Mouse (Mus musculus) liver, embryonic 16.5 days (tissue): Measurements from ENCODE around the gene Slc18b1. TPM values are rescaled to one million over a fixed set of nuclear protein-coding genes. Genes with fewer than 3 reads are reported as not detected.
"Not testable (repeated sequence)": the region's sequence is repeated elsewhere in the genome, so short reads cannot be mapped to it uniquely, and the experiment has no call there.

Experiments
- ATAC-seq: fragments of 200-750 bp; cut with Nextera tagmentation; 2 replicates; pipeline ENCODE4 v1.8.0; 2017; ENCODE audit warnings: low read depth, mild to moderate bottlenecking, moderate number of reproducible peaks, moderate library complexity
- H3K27ac ChIP-seq: fragments of 300-500 bp; sonication (generic); 2 replicates; pipeline ENCODE4 v1.5.1; 2014; ENCODE audit warnings: mild to moderate bottlenecking, low read length
- H3K27me3 ChIP-seq: fragments of 300-500 bp; sonication (generic); 2 replicates; pipeline ENCODE4 v1.6.1; 2014; ENCODE audit warnings: low read depth, low read length, mixed read lengths; ENCODE audit not compliant: control insufficient read depth, insufficient read depth
- H3K36me3 ChIP-seq: fragments of 300-500 bp; sonication (generic); 2 replicates; pipeline ENCODE4 v1.6.1; 2014; ENCODE audit warnings: mild to moderate bottlenecking; ENCODE audit not compliant: control insufficient read depth, insufficient read depth
- H3K4me1 ChIP-seq: fragments of 300-500 bp; sonication (generic); 2 replicates; pipeline ENCODE4 v1.6.1; 2014; ENCODE audit warnings: low read depth, low read length, mixed read lengths; ENCODE audit not compliant: control insufficient read depth
- H3K4me2 ChIP-seq: fragments of 300-500 bp; sonication (generic); 2 replicates; pipeline ENCODE4 v1.6.1; 2014; ENCODE audit warnings: low read depth, low read length, mixed read lengths
- H3K4me3 ChIP-seq: fragments of 300-500 bp; sonication (generic); 2 replicates; pipeline ENCODE4 v1.5.1; 2014; ENCODE audit warnings: low read depth, mild to moderate bottlenecking, low read length
- H3K9ac ChIP-seq: fragments of 300-500 bp; sonication (generic); 2 replicates; pipeline ENCODE4 v1.6.1; 2014; ENCODE audit warnings: low read depth, low read length
- H3K9me3 ChIP-seq: fragments of 300-500 bp; sonication (generic); replicated peaks from 2 replicates; pipeline ENCODE4 v1.6.1; 2016; ENCODE audit warnings: low read length; ENCODE audit not compliant: control insufficient read depth
- WGBS: fragments of 180-500 bp; shearing (Covaris S2); extraction: QIAGEN DNeasy Blood & Tissue Kit; methylation state at CpG from one replicate; pipeline ENCODE4 v1.1.7; 2014; ENCODE audit not compliant: insufficient replicate concordance; 5-methylcytosine and 5-hydroxymethylcytosine counted together
- polyA plus RNA-seq: library from polyadenylated mRNA; unstranded; fragments of >200 nt; fragmentation: Nextera tagmentation; extraction: Ambion mirVana; gene quantifications from 2 replicates; pipeline ENCODE4 v1.2.1, GENCODE M21; 2015

The Slc18b1 gene
- polyA plus RNA-seq, 1 experiment from 2014 or later = 1.9 TPM

DNA sequence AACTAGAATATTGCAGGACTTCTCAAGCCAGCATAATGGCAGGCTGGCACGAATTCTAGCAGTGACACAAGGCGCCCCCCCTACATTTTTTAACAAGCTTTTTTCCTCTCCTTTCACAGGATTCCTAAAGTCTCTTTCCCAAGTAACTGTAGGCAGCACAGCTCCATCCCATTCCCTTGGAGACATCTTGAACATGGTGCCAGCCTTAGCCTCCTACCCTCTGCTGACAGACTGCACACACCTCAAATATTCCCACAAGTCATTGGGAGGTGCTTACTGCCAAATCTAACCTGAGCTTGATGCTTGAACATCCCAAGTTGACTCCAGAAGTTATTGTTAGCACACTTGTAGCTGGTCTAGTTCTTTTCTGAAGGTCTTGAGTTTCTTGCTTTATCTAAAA is 12.7 kb upstream of the Slc18b1 start:
- Histone ChIP-seq H3K27ac (no peak overlapping the region), H3K36me3 (peaks cover 17% of the 10 kb centered on the region), H3K9ac (no peak overlapping the region)

DNA sequence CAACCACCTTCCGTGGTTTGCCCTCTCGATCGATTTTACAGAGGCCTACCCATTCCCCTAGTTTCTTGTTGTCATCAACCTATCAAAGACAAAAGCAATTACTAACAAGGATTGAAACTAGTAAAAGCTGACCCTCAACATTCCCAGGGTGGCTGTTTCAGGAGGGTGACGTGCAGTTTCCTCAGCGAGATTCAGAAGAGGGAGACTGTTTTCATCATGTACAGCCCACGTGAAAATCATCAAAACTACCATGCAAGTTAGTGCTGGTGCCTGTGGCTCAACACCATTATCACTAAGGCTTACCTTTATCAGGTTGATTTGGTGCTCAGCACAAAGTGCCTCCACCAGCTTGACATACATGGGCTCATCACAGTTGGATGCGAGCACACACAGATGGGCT is 11.2 kb upstream of the Slc18b1 start:
- H3K27ac ChIP-seq = peak overlapping the region; percentile 74
- peaks cover 34% of the 10 kb centered on the region for H3K4me1 ChIP-seq
- H3K9ac ChIP-seq = peak overlapping the region; percentile 81
- H3K4me3 ChIP-seq = peak overlapping the region; percentile 87
- WGBS = 12% methylated on average over 7 of the region's 7 CpGs
- ATAC-seq, H3K27me3 ChIP-seq, H3K9me3 ChIP-seq: not testable (repeated sequence)
- peaks cover 17% of the 10 kb centered on the region for H3K36me3 ChIP-seq
- H3K4me2 ChIP-seq = peak overlapping the region; percentile 83

More for the DNA sequence above, 12.7 kb upstream of the Slc18b1 start:
- H3K9me3 ChIP-seq = no peaks in the 10 kb centered on the region
- no peak overlapping the region for H3K4me3 ChIP-seq
- no peak for ATAC-seq
- no peak overlapping the region for H3K4me2 ChIP-seq
- peaks cover 34% of the 10 kb centered on the region for H3K4me1 ChIP-seq
- WGBS = 42% methylated on average over 2 of the region's 2 CpGs
- H3K27me3 ChIP-seq = no peaks in the 10 kb centered on the region

DNA sequence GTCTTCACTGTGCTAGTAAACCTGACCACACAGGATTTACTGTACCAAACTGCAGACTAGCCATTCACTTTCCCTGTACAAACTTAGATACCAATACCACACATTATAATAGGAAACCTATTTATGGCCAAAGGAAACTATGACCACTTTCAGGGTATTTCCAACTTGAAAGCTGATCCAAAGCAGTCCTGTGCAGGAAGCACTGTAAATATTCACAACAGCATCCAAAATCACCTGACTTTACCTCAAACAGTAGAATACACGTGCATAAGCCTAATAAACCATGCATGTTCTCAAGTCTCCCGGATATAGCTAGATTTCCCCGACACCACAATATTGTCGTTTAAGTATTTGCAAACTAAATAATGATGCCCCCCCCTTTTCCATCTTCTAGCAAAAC is 10.7 kb upstream of the Slc18b1 start:
- WGBS = under 1% methylated on average over 4 of the region's 4 CpGs
- peaks cover 31% of the 10 kb centered on the region for H3K4me1 ChIP-seq
- no peak for ATAC-seq

DNA sequence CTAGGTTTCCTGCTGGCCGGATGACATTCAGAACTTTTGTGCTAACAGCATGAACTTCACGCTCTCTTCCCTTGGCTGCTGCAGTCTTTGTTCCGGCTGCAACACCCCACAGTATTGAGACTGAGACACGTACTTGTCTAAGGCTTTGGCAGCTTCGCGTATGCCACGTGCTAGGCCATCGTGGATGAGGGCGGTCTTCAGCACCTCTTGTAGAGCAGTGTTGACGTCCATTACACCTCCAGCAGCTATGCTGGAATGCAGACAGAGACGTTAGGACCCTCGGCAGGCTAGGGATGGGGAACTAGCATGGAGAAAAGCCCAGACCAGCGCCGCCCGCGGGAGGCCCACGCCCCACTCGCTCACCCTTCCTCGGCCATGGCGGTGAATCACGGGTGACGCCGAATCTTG is 10.2 kb upstream of the Slc18b1 start:
- not testable (repeated sequence) for H3K27me3 ChIP-seq, H3K9me3 ChIP-seq
- Histone ChIP-seq H3K4me2 (peak overlapping the region; percentile 83), H3K4me3 (peak overlapping the region; percentile 87), H3K36me3 (peaks cover 17% of the 10 kb centered on the region), H3K27ac (peak overlapping the region; percentile 74), H3K4me1 (peaks cover 31% of the 10 kb centered on the region), H3K9ac (peak overlapping the region; percentile 81)
- ATAC-seq = peak; percentile 7
- WGBS = 0% methylated on average over 23 of the region's 23 CpGs

More for the DNA sequence above, 10.7 kb upstream of the Slc18b1 start:
- H3K4me3 ChIP-seq = peak overlapping the region; percentile 87
- peak overlapping the region; percentile 81 for H3K9ac ChIP-seq
- peak overlapping the region; percentile 74 for H3K27ac ChIP-seq
- H3K36me3 ChIP-seq = peaks cover 17% of the 10 kb centered on the region
- no peaks in the 10 kb centered on the region for H3K27me3 ChIP-seq
- no peaks in the 10 kb centered on the region for H3K9me3 ChIP-seq
- peak overlapping the region; percentile 83 for H3K4me2 ChIP-seq

DNA sequence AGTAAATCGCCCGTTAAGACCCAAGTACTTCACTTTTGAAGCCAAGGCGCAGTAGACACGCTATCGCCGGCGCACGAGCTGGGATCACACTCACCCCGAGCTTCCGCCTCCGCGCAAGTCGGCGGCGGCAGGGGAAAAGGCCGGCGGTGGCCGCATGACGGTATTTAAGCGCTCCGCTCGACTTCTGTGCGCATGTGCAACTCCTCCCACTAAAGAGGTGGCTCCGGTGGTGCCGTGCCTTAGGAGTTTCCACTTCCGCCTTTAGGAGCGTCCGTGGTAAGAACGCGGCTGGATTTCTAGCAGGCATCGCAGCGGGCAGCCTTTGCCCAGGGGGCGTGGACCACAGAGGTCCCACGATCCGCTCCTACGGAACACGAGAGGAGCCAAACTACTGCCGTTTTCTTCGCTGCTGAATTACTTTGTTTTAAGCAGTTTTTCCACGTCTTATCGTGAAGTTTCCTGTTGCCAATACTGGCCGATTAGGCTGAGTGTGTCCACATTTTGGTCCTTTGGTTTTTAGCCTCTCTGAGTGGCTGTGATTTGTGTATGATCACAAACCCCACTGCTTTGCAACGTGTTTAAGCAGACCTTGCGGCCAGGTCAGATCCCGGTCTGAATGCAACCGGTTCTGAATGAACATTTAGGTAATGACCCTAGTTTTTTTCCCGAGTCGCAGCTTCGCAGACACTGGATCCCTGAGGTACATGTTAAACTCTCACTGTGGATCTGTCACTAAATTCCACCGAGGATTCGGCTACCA is 9.5 kb upstream of the Slc18b1 start, which contains the start of gene Rps12:
Gene Rps12 (minus strand): TSS at position 214 of the 760 bp plus-strand sequence.
- Histone ChIP-seq H3K27me3 (no peaks in the 10 kb centered on the region), H3K36me3 (peaks cover 17% of the 10 kb centered on the region), H3K4me3 (peak within 1 kb of the TSS; percentile 87), H3K4me2 (peak within 1 kb of the TSS; percentile 96), H3K27ac (peak within 1 kb of the TSS; percentile 86), H3K9ac (peak within 1 kb of the TSS; percentile 82), H3K9me3 (no peaks in the 10 kb centered on the region), H3K4me1 (peaks cover 29% of the 10 kb centered on the region)
- under 1% methylated on average over 51 of the region's 51 CpGs for WGBS
- peak; percentile 97 for ATAC-seq

DNA sequence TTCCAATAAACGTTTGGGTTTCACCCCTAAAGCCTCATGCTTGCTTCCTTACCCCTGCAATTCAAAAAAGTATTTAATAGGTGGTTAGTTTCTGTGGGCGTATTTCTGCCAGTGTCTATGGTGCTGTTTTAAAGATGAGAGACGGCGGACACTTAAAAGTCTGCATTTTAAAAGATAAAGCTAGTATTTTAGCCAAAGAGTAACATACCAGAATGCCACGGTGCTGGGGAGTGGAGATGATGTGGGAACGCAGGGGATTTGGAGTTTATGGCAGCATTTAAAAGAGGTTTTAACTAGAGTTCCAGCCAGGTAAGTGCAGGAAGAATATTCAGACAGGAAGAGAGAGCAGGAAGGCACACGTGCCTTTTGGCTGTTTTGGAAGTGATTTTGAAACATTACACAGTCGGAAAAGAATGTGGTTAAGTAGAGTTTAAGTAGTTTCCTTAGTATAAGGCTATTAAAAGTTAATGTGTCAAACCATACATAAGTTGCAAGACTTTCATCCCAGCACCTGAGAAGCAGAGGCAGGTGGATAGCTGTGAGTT is 8.7 kb upstream of the Slc18b1 start:
- no peaks in the 10 kb centered on the region for H3K27me3 ChIP-seq
- peak overlapping the region; percentile 82 for H3K9ac ChIP-seq
- 2% methylated on average over 8 of the region's 8 CpGs for WGBS
- peak overlapping the region; percentile 86 for H3K27ac ChIP-seq
- no peak for ATAC-seq
- peak overlapping the region; percentile 96 for H3K4me2 ChIP-seq
- peak overlapping the region; percentile 87 for H3K4me3 ChIP-seq
- no peaks in the 10 kb centered on the region for H3K9me3 ChIP-seq
- peaks cover 24% of the 10 kb centered on the region for H3K4me1 ChIP-seq
- H3K36me3 ChIP-seq = peaks cover 17% of the 10 kb centered on the region

DNA sequence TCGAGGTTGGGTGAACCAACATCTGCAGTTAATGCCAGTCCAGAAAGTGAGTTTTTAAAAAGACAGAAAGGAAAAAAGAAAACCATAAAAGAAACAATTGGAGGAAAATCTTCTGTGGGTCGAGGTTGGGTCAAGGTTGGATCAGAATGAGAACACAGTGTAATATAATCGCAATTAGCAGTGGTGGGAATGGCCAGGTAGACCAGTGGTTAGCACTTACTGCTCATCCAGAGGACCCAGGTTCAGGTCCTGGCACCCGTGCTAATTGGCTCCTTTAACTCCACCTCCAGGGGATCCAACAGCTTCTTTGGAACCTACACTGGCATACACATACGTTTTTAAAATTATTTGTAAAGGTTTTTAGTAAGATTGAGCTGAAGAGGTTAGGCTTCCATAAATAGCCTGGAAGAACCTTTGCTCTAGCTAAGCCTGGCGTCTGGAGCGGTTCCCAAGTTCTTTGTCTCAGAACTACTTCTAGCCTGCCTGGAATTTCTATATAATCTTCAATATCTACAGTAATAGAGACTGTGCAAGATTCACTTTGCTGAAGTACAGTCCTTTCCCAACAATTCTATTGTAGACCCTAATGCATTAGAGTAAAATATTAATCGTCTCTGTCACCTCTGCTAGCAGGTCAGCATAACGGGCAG is 790 bp upstream of the Slc18b1 start:
- no peak overlapping the region for H3K4me3 ChIP-seq
- H3K4me2 ChIP-seq = peak overlapping the region; percentile 63; the same call in 1 of the 2 replicates
- no peaks in the 10 kb centered on the region for H3K9me3 ChIP-seq
- H3K36me3 ChIP-seq = no peaks in the 10 kb centered on the region
- ATAC-seq = no peak
- no peaks in the 10 kb centered on the region; the same call in 1 of the 2 replicates for H3K4me1 ChIP-seq
- 62% methylated on average over 9 of the region's 9 CpGs for WGBS
- no peaks in the 10 kb centered on the region for H3K27me3 ChIP-seq
- H3K9ac ChIP-seq = no peak overlapping the region
- no peak overlapping the region for H3K27ac ChIP-seq

DNA sequence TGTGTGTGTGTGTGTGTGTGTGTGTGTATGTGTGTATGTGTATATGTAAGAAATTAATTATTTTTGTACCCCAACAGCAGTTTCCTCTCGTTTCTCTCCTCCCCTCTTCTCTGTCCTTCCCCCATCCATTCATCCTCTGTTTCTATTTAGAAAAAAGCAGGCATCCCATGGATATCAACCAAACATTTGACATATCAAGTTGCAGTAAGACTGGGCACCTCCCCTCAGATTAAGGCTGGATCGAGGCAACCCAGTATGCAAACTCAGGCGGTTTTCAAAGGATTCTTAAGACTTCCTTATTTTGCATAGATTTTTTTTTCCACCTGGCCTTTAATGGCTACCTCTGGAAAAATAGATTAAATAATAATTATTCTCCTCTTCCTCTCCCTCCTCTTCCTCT is 820 bp downstream of the Slc18b1 start:
- H3K4me1 ChIP-seq = no peaks in the 10 kb centered on the region; the same call in 1 of the 2 replicates
- H3K27me3 ChIP-seq = no peaks in the 10 kb centered on the region
- no peak overlapping the region for H3K27ac ChIP-seq
- no peaks in the 10 kb centered on the region for H3K36me3 ChIP-seq
- 24% methylated on average over 3 of the region's 3 CpGs for WGBS
- ATAC-seq = no peak
- peak overlapping the region; percentile 63 for H3K4me2 ChIP-seq
- H3K9me3 ChIP-seq = no peaks in the 10 kb centered on the region
- no peak overlapping the region; the same call in 1 of the 2 replicates for H3K4me3 ChIP-seq
- no peak overlapping the region for H3K9ac ChIP-seq
